Mouse (Mus musculus) limb, embryonic 14.5 days (tissue): Measurements from ENCODE around the gene Rps6kc1. TPM values are rescaled to one million over a fixed set of nuclear protein-coding genes. Genes with fewer than 3 reads are reported as not detected.

Experiments
- ATAC-seq: fragments of 200-750 bp; cut with Nextera tagmentation; 2 replicates; pipeline ENCODE4 v1.8.0; 2017; ENCODE audit warnings: low read depth, moderate number of reproducible peaks, moderate TSS enrichment; ENCODE audit not compliant: low FRiP score
- DNase-seq: peaks from one replicate; pipeline ENCODE4 v3.0.0-alpha.2; 2015; ENCODE audit warnings: low spot score
- H3K27ac ChIP-seq: fragments of 300-500 bp; sonication (generic); replicated peaks from 2 replicates; pipeline ENCODE4 v1.5.1; 2014; ENCODE audit warnings: low read depth, mild to moderate bottlenecking, low read length, moderate library complexity, mixed read lengths
- H3K27me3 ChIP-seq: fragments of 300-500 bp; sonication (generic); 2 replicates; pipeline ENCODE4 v1.6.1; 2014; ENCODE audit warnings: low read length, mixed read lengths; ENCODE audit not compliant: control insufficient read depth, insufficient read depth
- H3K36me3 ChIP-seq: fragments of 300-500 bp; sonication (generic); 2 replicates; pipeline ENCODE4 v1.6.1; 2014; ENCODE audit warnings: mild to moderate bottlenecking, low read length, moderate library complexity, mixed read lengths; ENCODE audit not compliant: control insufficient read depth, insufficient read depth
- H3K4me1 ChIP-seq: fragments of 300-500 bp; sonication (generic); 2 replicates; pipeline ENCODE4 v1.6.1; 2014; ENCODE audit warnings: antibody characterized with exemption, low read length, mixed read lengths; ENCODE audit not compliant: control insufficient read depth, insufficient read depth
- H3K4me2 ChIP-seq: fragments of 300-500 bp; sonication (generic); replicated peaks from 2 replicates; pipeline ENCODE4 v1.6.1; 2014; ENCODE audit warnings: low read depth, mild to moderate bottlenecking, low read length, moderate library complexity; ENCODE audit not compliant: severe bottlenecking
- H3K4me3 ChIP-seq: fragments of 300-500 bp; sonication (generic); replicated peaks from 2 replicates; pipeline ENCODE4 v1.5.1; 2014; ENCODE audit warnings: low read length
- H3K9ac ChIP-seq: fragments of 300-500 bp; sonication (generic); 2 replicates; pipeline ENCODE4 v1.6.1; 2014; ENCODE audit warnings: mild to moderate bottlenecking, low read depth, low read length, moderate library complexity; ENCODE audit not compliant: severe bottlenecking
- H3K9me3 ChIP-seq: fragments of 300-500 bp; sonication (generic); 2 replicates; pipeline ENCODE4 v1.6.1; 2016; ENCODE audit warnings: low read length; ENCODE audit not compliant: control insufficient read depth
- POLR2A ChIP-seq: fragments of 200-500 bp; IDR thresholded peaks from 2 replicates; pipeline ENCODE4 v1.8.0; 2012; ENCODE audit warnings: inconsistent platforms, mild to moderate bottlenecking, moderate library complexity, borderline replicate concordance; ENCODE audit not compliant: insufficient read depth, insufficient read length; ENCODE audit errors: extremely low read depth
- WGBS: fragments of 180-500 bp; shearing (Covaris S2); extraction: QIAGEN DNeasy Blood & Tissue Kit; methylation state at CpG from one replicate; pipeline ENCODE4 v1.1.7; 2014; 5-methylcytosine and 5-hydroxymethylcytosine counted together
- polyA plus RNA-seq, 2 experiments: library from polyadenylated mRNA; depleted of rRNA in 1 of 2; stranded (reverse) in 1 of 2; unstranded in 1 of 2; fragments of >200 nt; fragmentation: Nextera tagmentation in 1 of 2; extraction: Ambion mirVana in 1 of 2; gene quantifications; 2 replicates each; pipeline versions ENCODE4 v1.2.1 to v1.2.3; 2012 to 2014

Gene Rps6kc1
- polyA plus RNA-seq, 2 experiments: 14.7 to 17.4 TPM

GRCm38 (mm10) chr1:190826486-190827034 is 85.0 kb downstream of the Rps6kc1 start:
- 81% methylated on average over 9 of the region's 9 CpGs for WGBS
- Histone ChIP-seq H3K9me3 (no peaks in the 10 kb centered on the region), H3K27me3 (no peaks in the 10 kb centered on the region), H3K36me3 (peaks cover 11% of the 10 kb centered on the region), H3K4me3 (no peak overlapping the region), H3K27ac (no peak overlapping the region), H3K4me2 (no peak overlapping the region), H3K9ac (no peak overlapping the region), H3K4me1 (no peaks in the 10 kb centered on the region)
- DNase-seq (no peak), ATAC-seq (no peak)
- TF ChIP-seq POLR2A: no peak

- Histone ChIP-seq H3K36me3 (peaks cover 9% of the 10 kb centered on the region), H3K9ac (no peak overlapping the region), H3K4me3 (no peak overlapping the region), H3K4me1 (no peaks in the 10 kb centered on the region), H3K9me3 (no peaks in the 10 kb centered on the region), H3K27me3 (no peaks in the 10 kb centered on the region), H3K4me2 (no peak overlapping the region), H3K27ac (no peak overlapping the region)
- DNase-seq: no peak
- WGBS: 91% methylated on average over 4 of the region's 4 CpGs
- ATAC-seq: no peak
- TF ChIP-seq POLR2A: no peak
These were observed 87.8 kb downstream of the Rps6kc1 start for GRCm38 (mm10) chr1:190823745-190824144.

- no peaks in the 10 kb centered on the region for H3K27me3 ChIP-seq
- no peaks in the 10 kb centered on the region for H3K9me3 ChIP-seq
- ATAC-seq (no peak), DNase-seq (no peak)
- H3K9ac ChIP-seq: no peak overlapping the region
- H3K4me2 ChIP-seq: no peak overlapping the region
- H3K27ac ChIP-seq: no peak overlapping the region
- TF ChIP-seq POLR2A: no peak
- 0 out of 2 replicates have a peak, but pooled peaks cover 2% of the 10 kb centered on the region for H3K36me3 ChIP-seq
- WGBS: 89% methylated on average over 11 of the region's 11 CpGs
- no peaks in the 10 kb centered on the region for H3K4me1 ChIP-seq
- no peak overlapping the region for H3K4me3 ChIP-seq
These were observed 95.4 kb downstream of the Rps6kc1 start for GRCm38 (mm10) chr1:190816141-190816540.

- H3K9me3 ChIP-seq: no peaks in the 10 kb centered on the region
- TF ChIP-seq POLR2A: no peak
- H3K27me3 ChIP-seq: no peaks in the 10 kb centered on the region
- H3K4me2 ChIP-seq: no peak overlapping the region
- H3K36me3 ChIP-seq: peaks cover 18% of the 10 kb centered on the region
- 82% methylated on average over 6 of the region's 6 CpGs for WGBS
- no peaks in the 10 kb centered on the region for H3K4me1 ChIP-seq
- no peak overlapping the region for H3K9ac ChIP-seq
- no peak overlapping the region for H3K4me3 ChIP-seq
- DNase-seq: no peak
- ATAC-seq: no peak
- no peak overlapping the region for H3K27ac ChIP-seq
These were observed 101.2 kb downstream of the Rps6kc1 start for GRCm38 (mm10) chr1:190810408-190810807.

- no peak for ATAC-seq
- Histone ChIP-seq H3K9ac (no peak overlapping the region), H3K27ac (no peak overlapping the region), H3K27me3 (no peaks in the 10 kb centered on the region), H3K4me1 (no peaks in the 10 kb centered on the region), H3K4me2 (no peak overlapping the region), H3K36me3 (peaks cover 18% of the 10 kb centered on the region), H3K4me3 (no peak overlapping the region), H3K9me3 (no peaks in the 10 kb centered on the region)
- no peak for DNase-seq
- TF ChIP-seq POLR2A: no peak
- WGBS: 73% methylated on average over 19 of the region's 19 CpGs
These were observed 102.8 kb downstream of the Rps6kc1 start for GRCm38 (mm10) chr1:190808766-190809221.
